20 mouse cellular contexts compared by ENCODE assay signal in the genomic region with DNA sequence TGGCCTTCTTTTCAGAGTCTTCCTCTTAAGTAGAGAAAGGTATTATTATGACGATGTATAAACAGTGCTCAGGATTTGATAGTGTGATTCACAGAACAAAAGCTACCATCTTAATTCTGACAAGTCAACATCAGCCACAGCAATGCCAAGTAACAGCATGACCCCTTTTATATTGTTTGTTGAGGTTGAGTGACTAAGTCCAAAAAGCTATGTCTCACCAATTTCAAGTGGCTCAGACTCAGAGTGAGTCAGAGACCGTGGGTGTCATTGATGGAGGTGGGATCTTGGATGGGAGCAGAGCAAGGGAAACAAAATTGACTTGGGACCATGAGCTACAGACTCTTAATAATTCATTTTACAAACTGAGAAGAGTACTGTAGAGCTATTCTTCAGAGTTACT.
DNase-seq lines count a peak whose midpoint lies in the region; ATAC-seq lines count a peak whose summit lies in the region.
"Had no signal": no experiment of that assay in that cellular context is flagged by ENCODE, and none has a peak within 500 bp of the region (broad histone marks: within the 10 kb centered on the region; RNA-seq: fewer than 3 reads in every experiment).

No protein-coding gene starts in this region.

- intact Hi-C loops in heart, postnatal 25 days (cut with DNase I), result no loop called here

- DNase-seq in frontal cortex, postnatal 14 days (ENCODE audit: low spot score in 2 of 2), result no peak
- DNase-seq in 3T3-L1 (ENCODE audit: low read depth, low spot score) (peak; percentile 90), NIH3T3 (ENCODE audit: low read depth) (peak; percentile 66)
- peak; percentile 61 for DNase-seq in fibroblast of lung, adult 2 months (ENCODE audit: low read depth)
- no peak for DNase-seq in heart, postnatal 25 days (ENCODE audit: low spot score)
- DNase-seq: adrenal gland, adult 8-10 months; B cell, adult 2 months; cerebellum, adult 11-12 months; cerebellum, adult 9-10 months; cerebellum, postnatal 25 days; forebrain, postnatal 0 days; gastrocnemius, postnatal 36 days; heart, adult 18-20 months; heart, postnatal 14 days; kidney, adult 18-20 months had no signal

- peak; percentile 74 for ATAC-seq in frontal cortex, adult (ENCODE audit: low TSS enrichment)
- ATAC-seq in CD4-positive, CD25-positive, alpha-beta regulatory T cell, adult 4 months, result no peak
- ATAC-seq in activated CD4-positive, CD25-positive, alpha-beta regulatory T cell, adult 4 months, result no peak
- ATAC-seq: forebrain, embryonic 13.5 days; forebrain, postnatal 0 days; intestine, embryonic 15.5 days had no signal

Comparison
In these comparisons a context has a peak if more than half of its experiments do, and no peak if none do; other contexts are left out.
1. DNase-seq: peak in 3T3-L1 (single experiment), NIH3T3 (single experiment) and fibroblast of lung, adult 2 months (single experiment); none in frontal cortex, postnatal 14 days (0 of 2) and heart, postnatal 25 days (single experiment).